Mouse (Mus musculus): ENCODE data around the gene Wdr89. TPM values are rescaled to one million over a fixed set of nuclear protein-coding genes. Genes with fewer than 3 reads are reported as not detected.
A peak's percentile ranks its signal among the peaks of the same experiment; 100 is the strongest.
"Not testable (repeated sequence)": the region's sequence is repeated elsewhere in the genome, so short reads cannot be mapped to it uniquely, and the experiment has no call there.

The Wdr89 gene
- polyA plus RNA-seq, 1 experiment from 2014 or later = 11.9 TPM

- ATAC-seq (ENCODE audit: low FRiP score, low TSS enrichment) = peak; percentile 83
- Histone ChIP-seq H3K4me3 (ENCODE audit: low read length) (peak overlapping the region; percentile 33), H3K27me3 (ENCODE audit: insufficient read depth, low read length) (no peaks in the 10 kb centered on the region), H3K4me2 (replicated peaks; ENCODE audit: low read depth, low read length) (peak overlapping the region; percentile 56), H3K9me3 (ENCODE audit: low read length) (peaks cover 6% of the 10 kb centered on the region; the same call in 1 of the 2 replicates), H3K36me3 (ENCODE audit: insufficient read depth, low read length) (no peaks in the 10 kb centered on the region), H3K9ac (replicated peaks; ENCODE audit: low read length) (peak overlapping the region; percentile 63), H3K4me1 (ENCODE audit: insufficient read depth, low read length) (peaks cover 14% of the 10 kb centered on the region; the same call in 1 of the 2 replicates), H3K27ac (ENCODE audit: low read length) (peak overlapping the region; percentile 53; the same call in 1 of the 2 replicates)
- 21% methylated on average over 21 of the region's 21 CpGs for WGBS
Measured at GRCm38 (mm10) chr12:75701173-75702083, 32.1 kb upstream of the Wdr89 start.

GRCm38 (mm10) chr12:75698692-75699091, 29.4 kb upstream of the Wdr89 start:
- H3K4me3 ChIP-seq (ENCODE audit: low read length) = no peak overlapping the region
- no peaks in the 10 kb centered on the region for H3K27me3 ChIP-seq (ENCODE audit: insufficient read depth, low read length)
- no peak overlapping the region for H3K9ac ChIP-seq (replicated peaks; ENCODE audit: low read length)
- no peaks in the 10 kb centered on the region for H3K36me3 ChIP-seq (ENCODE audit: insufficient read depth, low read length)
- peaks cover 14% of the 10 kb centered on the region; the same call in 1 of the 2 replicates for H3K4me1 ChIP-seq (ENCODE audit: insufficient read depth, low read length)
- H3K9me3 ChIP-seq (ENCODE audit: low read length) = peaks cover 6% of the 10 kb centered on the region; the same call in 1 of the 2 replicates
- H3K27ac ChIP-seq (ENCODE audit: low read length) = no peak overlapping the region
- ATAC-seq (ENCODE audit: low FRiP score, low TSS enrichment) = no peak
- H3K4me2 ChIP-seq (replicated peaks; ENCODE audit: low read depth, low read length) = no peak overlapping the region
- 93% methylated on average over 3 of the region's 3 CpGs for WGBS

GRCm38 (mm10) chr12:75695845-75696244, 26.5 kb upstream of the Wdr89 start:
- 85% methylated on average over 1 of the region's 1 CpGs for WGBS
- not testable (repeated sequence) for H3K27me3 ChIP-seq (ENCODE audit: insufficient read depth, low read length); H3K9ac ChIP-seq (replicated peaks; ENCODE audit: low read length); H3K36me3 ChIP-seq (ENCODE audit: insufficient read depth, low read length); H3K4me3 ChIP-seq (ENCODE audit: low read length); H3K4me1 ChIP-seq (ENCODE audit: insufficient read depth, low read length); ATAC-seq (ENCODE audit: low FRiP score, low TSS enrichment); H3K9me3 ChIP-seq (ENCODE audit: low read length); H3K27ac ChIP-seq (ENCODE audit: low read length); H3K4me2 ChIP-seq (replicated peaks; ENCODE audit: low read depth, low read length)

GRCm38 (mm10) chr12:75689003-75689402, 19.7 kb upstream of the Wdr89 start:
- no peaks in the 10 kb centered on the region for H3K36me3 ChIP-seq (ENCODE audit: insufficient read depth, low read length)
- no peak overlapping the region for H3K9ac ChIP-seq (replicated peaks; ENCODE audit: low read length)
- no peaks in the 10 kb centered on the region for H3K9me3 ChIP-seq (ENCODE audit: low read length)
- no peak overlapping the region for H3K4me3 ChIP-seq (ENCODE audit: low read length)
- H3K4me2 ChIP-seq (replicated peaks; ENCODE audit: low read depth, low read length) = no peak overlapping the region
- H3K27me3 ChIP-seq (ENCODE audit: insufficient read depth, low read length) = no peaks in the 10 kb centered on the region
- no peak for ATAC-seq (ENCODE audit: low FRiP score, low TSS enrichment)
- WGBS = 85% methylated on average over 2 of the region's 2 CpGs
- H3K27ac ChIP-seq (ENCODE audit: low read length) = no peak overlapping the region
- no peaks in the 10 kb centered on the region for H3K4me1 ChIP-seq (ENCODE audit: insufficient read depth, low read length)

GRCm38 (mm10) chr12:75687314-75687713, 18.0 kb upstream of the Wdr89 start:
- H3K9ac ChIP-seq (replicated peaks; ENCODE audit: low read length) = no peak overlapping the region
- WGBS = 49% methylated on average over 4 of the region's 4 CpGs
- no peak overlapping the region for H3K4me3 ChIP-seq (ENCODE audit: low read length)
- H3K9me3 ChIP-seq (ENCODE audit: low read length) = peaks cover 3% of the 10 kb centered on the region; the same call in 1 of the 2 replicates
- no peak for ATAC-seq (ENCODE audit: low FRiP score, low TSS enrichment)
- no peaks in the 10 kb centered on the region for H3K27me3 ChIP-seq (ENCODE audit: insufficient read depth, low read length)
- no peaks in the 10 kb centered on the region for H3K36me3 ChIP-seq (ENCODE audit: insufficient read depth, low read length)
- H3K27ac ChIP-seq (ENCODE audit: low read length) = no peak overlapping the region
- no peak overlapping the region for H3K4me2 ChIP-seq (replicated peaks; ENCODE audit: low read depth, low read length)
- no peaks in the 10 kb centered on the region for H3K4me1 ChIP-seq (ENCODE audit: insufficient read depth, low read length)

GRCm38 (mm10) chr12:75684026-75684425, 14.7 kb upstream of the Wdr89 start:
- H3K9me3 ChIP-seq (ENCODE audit: low read length); H3K27ac ChIP-seq (ENCODE audit: low read length); H3K4me3 ChIP-seq (ENCODE audit: low read length); H3K4me2 ChIP-seq (replicated peaks; ENCODE audit: low read depth, low read length); H3K36me3 ChIP-seq (ENCODE audit: insufficient read depth, low read length); H3K9ac ChIP-seq (replicated peaks; ENCODE audit: low read length); H3K4me1 ChIP-seq (ENCODE audit: insufficient read depth, low read length); ATAC-seq (ENCODE audit: low FRiP score, low TSS enrichment); H3K27me3 ChIP-seq (ENCODE audit: insufficient read depth, low read length): not testable (repeated sequence)
- WGBS = 87% methylated on average over 4 of the region's 4 CpGs

- Histone ChIP-seq H3K4me2 (replicated peaks; ENCODE audit: low read depth, low read length) (no peak overlapping the region), H3K9me3 (ENCODE audit: low read length) (peaks cover 3% of the 10 kb centered on the region; the same call in 1 of the 2 replicates), H3K9ac (replicated peaks; ENCODE audit: low read length) (no peak overlapping the region), H3K27ac (ENCODE audit: low read length) (no peak overlapping the region), H3K36me3 (ENCODE audit: insufficient read depth, low read length) (no peaks in the 10 kb centered on the region), H3K4me1 (ENCODE audit: insufficient read depth, low read length) (no peaks in the 10 kb centered on the region), H3K27me3 (ENCODE audit: insufficient read depth, low read length) (no peaks in the 10 kb centered on the region), H3K4me3 (ENCODE audit: low read length) (no peak overlapping the region)
- 80% methylated on average over 4 of the region's 4 CpGs for WGBS
- ATAC-seq (ENCODE audit: low FRiP score, low TSS enrichment) = no peak
Measured at GRCm38 (mm10) chr12:75683598-75683997, 14.3 kb upstream of the Wdr89 start.

GRCm38 (mm10) chr12:75682842-75683241, 13.5 kb upstream of the Wdr89 start:
- H3K27ac ChIP-seq (ENCODE audit: low read length) = no peak overlapping the region; the same call in 1 of the 2 replicates
- H3K4me3 ChIP-seq (ENCODE audit: low read length) = no peak overlapping the region
- no peaks in the 10 kb centered on the region for H3K27me3 ChIP-seq (ENCODE audit: insufficient read depth, low read length)
- no peak overlapping the region for H3K4me2 ChIP-seq (replicated peaks; ENCODE audit: low read depth, low read length)
- whole genome bisulfite sequencing = 70% methylated on average over 2 of the region's 2 CpGs
- no peak for ATAC-seq (ENCODE audit: low FRiP score, low TSS enrichment)
- peaks cover 3% of the 10 kb centered on the region; the same call in 1 of the 2 replicates for H3K9me3 ChIP-seq (ENCODE audit: low read length)
- H3K9ac ChIP-seq (replicated peaks; ENCODE audit: low read length) = no peak overlapping the region
- H3K4me1 ChIP-seq (ENCODE audit: insufficient read depth, low read length) = no peaks in the 10 kb centered on the region
- H3K36me3 ChIP-seq (ENCODE audit: insufficient read depth, low read length) = no peaks in the 10 kb centered on the region

GRCm38 (mm10) chr12:75681101-75681500, 11.8 kb upstream of the Wdr89 start:
- H3K4me1 ChIP-seq (ENCODE audit: insufficient read depth, low read length) = no peaks in the 10 kb centered on the region
- H3K9me3 ChIP-seq (ENCODE audit: low read length) = peaks cover 3% of the 10 kb centered on the region; the same call in 1 of the 2 replicates
- H3K9ac ChIP-seq (replicated peaks; ENCODE audit: low read length) = no peak overlapping the region
- no peak overlapping the region for H3K4me2 ChIP-seq (replicated peaks; ENCODE audit: low read depth, low read length)
- WGBS = 82% methylated on average over 4 of the region's 4 CpGs
- H3K4me3 ChIP-seq (ENCODE audit: low read length) = no peak overlapping the region
- no peak for ATAC-seq (ENCODE audit: low FRiP score, low TSS enrichment)
- no peaks in the 10 kb centered on the region for H3K27me3 ChIP-seq (ENCODE audit: insufficient read depth, low read length)
- H3K27ac ChIP-seq (ENCODE audit: low read length) = no peak overlapping the region
- no peaks in the 10 kb centered on the region for H3K36me3 ChIP-seq (ENCODE audit: insufficient read depth, low read length)

- Histone ChIP-seq H3K9ac (replicated peaks; ENCODE audit: low read length) (no peak overlapping the region), H3K4me3 (ENCODE audit: low read length) (no peak overlapping the region), H3K4me2 (replicated peaks; ENCODE audit: low read depth, low read length) (no peak overlapping the region), H3K27ac (ENCODE audit: low read length) (no peak overlapping the region), H3K27me3 (ENCODE audit: insufficient read depth, low read length) (no peaks in the 10 kb centered on the region), H3K9me3 (ENCODE audit: low read length) (peaks cover 3% of the 10 kb centered on the region; the same call in 1 of the 2 replicates), H3K36me3 (ENCODE audit: insufficient read depth, low read length) (no peaks in the 10 kb centered on the region), H3K4me1 (ENCODE audit: insufficient read depth, low read length) (no peaks in the 10 kb centered on the region)
- no peak for ATAC-seq (ENCODE audit: low FRiP score, low TSS enrichment)
- 81% methylated on average over 4 of the region's 4 CpGs for WGBS
Measured at GRCm38 (mm10) chr12:75678393-75678792, 9.1 kb upstream of the Wdr89 start.

Data from kidney, embryonic 16.5 days (tissue).